Mouse (Mus musculus) bone marrow macrophage, adult 2 months (primary cell): Measurements from ENCODE around the gene Prpf4b.

Experiments
- CTCF ChIP-seq: IDR thresholded peaks from 2 replicates; pipeline ENCODE4 v1.5.1; 2012; ENCODE audit warnings: low read depth, mild to moderate bottlenecking, low read length, moderate library complexity
- POLR2A ChIP-seq: IDR thresholded peaks from 2 replicates; pipeline ENCODE4 v1.6.1; 2012; ENCODE audit warnings: mild to moderate bottlenecking, low read depth, low read length, borderline replicate concordance

DNA sequence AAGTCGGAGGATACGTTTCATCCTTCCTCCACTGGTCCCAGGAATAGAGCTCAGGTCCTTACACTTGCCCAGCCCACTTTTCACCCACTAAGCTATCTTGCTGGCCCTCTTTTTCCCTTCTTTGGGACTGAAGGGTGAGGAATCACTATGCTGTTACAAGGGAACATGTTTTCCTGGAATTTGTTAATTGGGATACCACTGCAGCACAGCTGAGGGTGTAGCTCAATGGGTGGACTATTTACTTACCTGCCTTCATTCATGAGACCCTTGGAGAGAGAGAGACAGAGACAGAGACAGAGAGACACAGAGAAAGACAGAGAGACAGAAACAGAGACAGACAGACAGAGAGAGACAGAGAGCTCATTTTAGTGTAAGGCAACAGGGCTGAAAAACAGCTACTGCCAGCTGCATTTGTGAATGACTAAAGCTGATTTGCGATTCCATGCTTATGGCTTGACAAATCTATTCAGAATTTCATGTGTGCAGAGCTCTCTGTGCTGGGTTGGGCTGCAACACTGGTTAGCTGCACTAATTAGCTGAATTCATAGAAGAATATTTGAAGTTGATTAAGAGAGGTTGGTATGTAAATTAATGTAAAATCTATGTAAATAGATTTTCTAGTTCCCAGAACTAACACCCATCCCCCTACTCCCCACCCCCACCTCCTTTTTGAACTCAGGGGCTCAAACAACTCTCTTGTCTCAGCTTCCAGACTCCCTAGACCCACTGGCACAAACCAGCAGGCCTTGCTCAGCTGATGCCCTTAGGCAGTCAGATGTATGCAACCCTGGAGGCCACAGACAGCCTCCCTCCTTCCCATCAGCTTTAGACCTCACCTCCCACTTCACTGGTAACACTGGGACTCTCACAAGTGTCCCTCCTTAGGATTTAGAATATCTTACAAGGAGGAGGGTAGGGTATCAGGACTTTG lies 48.1 kb upstream of the Prpf4b start:
- TF ChIP-seq POLR2A = no peak
- no peak for TF ChIP-seq CTCF
